Mouse (Mus musculus): ENCODE data around the gene Col23a1.

The Col23a1 gene

GRCm38 (mm10) chr11:51289564-51290041, at the start of gene Col23a1:
Col23a1 (plus strand) TSS chr11:51289920.
- DNase-seq = peak; percentile 90

DNA sequence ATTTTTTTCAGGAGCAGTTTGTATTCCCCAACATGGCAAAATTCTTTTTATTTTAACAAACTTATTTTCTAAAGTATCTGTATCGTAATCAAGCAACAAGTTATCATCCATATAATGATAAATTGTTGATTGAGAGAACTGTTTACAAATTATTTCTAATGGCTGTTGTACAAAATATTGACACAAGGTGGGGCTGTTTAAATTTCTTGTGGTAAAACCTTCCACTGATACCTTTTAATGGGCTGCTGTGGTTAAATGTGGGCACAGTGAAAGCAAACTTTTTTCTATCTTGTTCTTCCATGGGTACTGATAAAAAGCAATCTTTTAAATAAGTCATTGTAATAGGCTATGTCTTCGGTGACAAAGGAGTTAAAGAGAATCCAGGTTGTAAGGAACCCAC, 46.8 kb upstream of the Col23a1 start:
- no peak for DNase-seq

DNA sequence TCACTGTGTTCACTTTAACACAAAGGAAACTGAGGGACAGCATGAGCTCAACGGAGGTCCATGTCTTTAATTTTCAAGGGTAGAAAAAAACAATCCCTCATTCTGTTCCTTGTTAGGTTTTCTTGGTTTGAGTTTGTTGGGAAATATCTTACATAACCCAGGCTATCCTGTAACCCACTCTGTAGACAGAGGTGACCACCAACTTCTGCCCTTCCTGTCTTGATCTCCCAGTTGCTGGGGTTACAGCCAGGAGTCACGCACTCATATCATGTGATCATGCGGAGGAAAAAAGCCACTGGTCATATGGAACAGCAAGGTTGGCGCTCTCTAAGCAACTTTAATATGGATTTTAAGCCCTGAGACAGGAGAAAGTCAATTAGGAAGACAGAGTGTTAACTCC, 32.7 kb upstream of the Col23a1 start:
- DNase-seq = no peak

DNA sequence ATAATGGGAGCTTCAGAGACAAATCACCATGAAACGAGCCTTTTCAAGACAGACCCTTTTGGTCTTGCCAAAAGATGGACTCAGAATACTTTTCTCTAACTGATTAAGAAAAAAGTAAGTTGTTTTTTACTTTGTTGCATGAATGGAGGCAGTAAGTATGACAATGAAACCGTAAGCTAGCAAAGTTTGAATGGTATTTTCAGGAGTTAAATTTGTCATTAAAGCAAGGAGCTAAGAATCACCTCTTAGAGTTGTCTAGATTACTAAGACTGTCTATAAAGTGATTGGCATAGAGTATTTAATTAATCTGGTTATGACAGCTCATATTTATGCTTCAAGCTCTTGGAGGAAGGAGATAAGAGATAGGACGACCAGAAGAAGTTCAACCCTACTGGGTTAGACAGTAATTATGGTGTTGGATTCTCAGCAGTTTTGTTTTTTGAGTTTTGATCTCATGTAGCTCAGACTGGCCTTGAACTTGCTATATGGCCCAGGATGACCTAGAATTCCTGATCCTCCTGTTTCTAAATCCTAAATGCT, 28.0 kb upstream of the Col23a1 start, which contains the start of gene Clk4:
Clk4 (plus strand) TSS at position 51 of the 540 bp plus-strand sequence.
- no peak for DNase-seq

GRCm38 (mm10) chr11:51262342-51263285, 27.1 kb upstream of the Col23a1 start, which contains the start of gene BC049762:
BC049762 (minus strand) TSS chr11:51263046.
- DNase-seq = peak; percentile 99

- DNase-seq = peak; percentile 63
Observed at GRCm38 (mm10) chr11:51263286-51263831, 26.4 kb upstream of the Col23a1 start.

DNA sequence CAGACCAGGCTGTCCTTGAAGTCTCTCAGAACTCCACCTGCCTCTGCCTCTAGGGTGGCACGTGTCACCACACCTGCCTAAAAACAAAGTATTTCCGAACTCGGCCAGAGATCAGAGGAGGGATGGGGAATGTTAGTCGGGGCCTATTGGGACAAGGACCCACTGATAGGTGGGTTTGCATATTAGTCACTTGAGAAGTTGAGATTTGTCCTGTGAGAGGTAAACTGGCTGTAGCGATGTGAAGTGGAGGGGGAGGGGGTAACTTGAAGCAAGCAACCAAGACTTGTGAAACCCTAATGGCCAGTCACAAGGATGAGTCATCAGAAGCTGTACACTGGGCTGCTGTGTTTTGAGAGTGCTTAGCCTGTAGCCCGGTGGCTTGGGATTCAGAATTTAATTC, 25.4 kb upstream of the Col23a1 start:
- peak; percentile 63 for DNase-seq

- DNase-seq = peak; percentile 30
Observed at GRCm38 (mm10) chr11:51265326-51265725, 24.4 kb upstream of the Col23a1 start.

- DNase-seq = no peak
Observed at GRCm38 (mm10) chr11:51274418-51274817, 15.3 kb upstream of the Col23a1 start.

GRCm38 (mm10) chr11:51290066-51290955, 591 bp downstream of the Col23a1 start:
- DNase-seq = peak; percentile 70

- DNase-seq = no peak
Observed at GRCm38 (mm10) chr11:51293956-51294530, 4.3 kb downstream of the Col23a1 start.

GRCm38 (mm10) chr11:51295742-51296141, 6.0 kb downstream of the Col23a1 start:
- DNase-seq = no peak

GRCm38 (mm10) chr11:51298691-51299090, 9.0 kb downstream of the Col23a1 start:
- DNase-seq = no peak

DNA sequence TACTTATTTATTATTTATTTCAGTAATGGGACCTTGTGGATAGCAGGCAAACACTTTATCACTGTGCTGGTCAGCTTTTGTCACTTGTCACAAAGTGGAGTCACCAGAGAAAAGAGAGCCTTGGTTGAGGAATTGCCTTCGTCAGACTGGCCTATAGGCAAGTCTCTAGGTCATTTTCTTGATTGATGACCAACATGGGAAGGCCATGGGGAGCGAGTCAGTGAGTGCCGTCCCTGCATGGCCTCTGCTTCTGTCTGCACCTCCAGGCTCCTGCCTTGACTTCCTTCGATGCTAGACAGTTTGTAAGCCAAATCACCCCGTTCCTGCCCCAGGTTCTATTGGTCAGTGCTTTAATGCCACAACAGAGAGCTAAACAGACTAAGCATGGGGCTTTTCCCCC, 12.7 kb downstream of the Col23a1 start:
- DNase-seq = no peak

DNA sequence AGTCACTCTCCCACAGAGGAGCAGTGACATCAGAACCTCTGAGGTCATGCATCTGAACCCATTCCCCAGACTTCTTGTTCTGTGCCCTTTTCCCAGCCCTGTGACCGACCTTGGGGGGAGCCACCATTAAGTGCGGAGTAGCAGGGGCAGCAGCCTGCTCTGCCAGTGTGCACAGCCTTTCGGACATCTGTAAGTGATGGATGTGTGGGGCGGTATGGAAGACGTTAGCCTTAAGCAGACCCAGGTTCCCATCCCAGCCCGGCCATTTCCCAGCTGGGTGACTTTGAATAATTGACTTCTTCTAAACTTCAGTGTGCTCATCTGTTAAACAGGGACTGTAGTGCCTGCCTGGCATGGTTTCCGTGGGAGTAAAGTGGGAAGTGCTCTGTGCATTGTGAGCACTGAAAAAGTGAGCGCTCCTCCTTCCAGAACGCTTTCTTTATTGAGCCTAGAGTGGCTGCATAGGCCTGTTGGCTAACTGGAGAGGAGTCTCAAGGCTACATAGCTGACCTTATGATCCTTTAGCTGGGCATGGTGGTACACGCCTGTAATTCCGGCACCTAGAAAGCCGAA, 14.3 kb downstream of the Col23a1 start:
- no peak for DNase-seq

GRCm38 (mm10) chr11:51308306-51308705, 18.6 kb downstream of the Col23a1 start:
- DNase-seq = peak; percentile 20

DNA sequence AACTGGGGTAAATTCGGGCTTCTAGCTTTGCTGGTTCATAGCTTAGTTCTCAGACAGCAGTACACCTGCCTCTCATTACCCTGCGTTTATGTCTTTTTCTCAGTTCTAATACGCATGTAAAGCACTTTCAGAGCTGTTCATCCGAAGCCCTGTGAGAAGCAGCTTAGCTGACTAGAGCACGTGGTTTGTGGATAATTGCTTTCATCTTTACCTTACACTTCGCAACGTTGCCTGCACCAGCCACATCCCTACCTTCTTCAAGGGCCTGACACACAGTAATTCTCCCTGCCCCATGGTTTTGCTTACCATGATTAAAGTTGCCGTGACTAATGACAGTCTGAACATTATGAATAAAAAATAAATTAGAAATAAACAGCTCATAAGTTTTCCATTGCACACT, 22.1 kb downstream of the Col23a1 start:
- DNase-seq = no peak

- no peak for DNase-seq
Observed at GRCm38 (mm10) chr11:51315991-51316810, 26.5 kb downstream of the Col23a1 start.

DNA sequence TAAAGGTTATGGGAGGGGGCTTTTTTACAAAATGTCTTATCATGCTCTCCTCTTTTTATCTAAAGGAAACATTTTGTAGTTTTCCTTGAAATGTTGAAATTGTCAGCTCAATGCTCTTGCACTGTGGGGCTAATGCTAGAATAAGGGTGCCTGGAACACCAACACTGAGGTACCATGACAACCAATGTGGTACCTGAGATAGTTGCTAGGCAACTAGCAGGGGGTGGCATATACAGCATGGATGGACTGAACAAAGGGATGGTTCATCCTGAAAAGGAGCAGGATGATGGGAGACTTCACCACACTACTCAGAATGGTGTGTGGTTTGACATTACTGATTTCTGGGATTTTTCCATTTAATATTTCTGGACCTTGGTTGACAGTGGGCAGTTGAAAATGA, 30.9 kb downstream of the Col23a1 start:
- DNase-seq = no peak

DNA sequence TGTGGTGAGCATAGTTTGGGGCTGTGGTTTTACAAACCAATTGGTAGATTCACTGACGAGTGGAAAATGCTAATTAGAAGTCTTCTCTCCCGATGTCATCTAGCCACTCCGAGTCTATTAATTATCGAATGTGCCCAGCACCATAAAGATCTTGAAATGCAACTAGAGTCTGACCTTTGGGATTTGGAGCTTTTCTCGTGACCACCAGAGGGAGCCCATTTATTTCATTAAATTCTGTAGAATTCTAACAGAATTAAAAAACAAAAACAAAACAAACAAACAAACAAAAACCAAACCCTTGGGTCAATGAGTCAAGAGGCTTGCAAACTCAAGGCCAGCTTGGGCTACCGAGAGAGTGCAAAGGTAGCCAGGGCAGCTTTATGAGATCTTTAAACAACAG, 37.2 kb downstream of the Col23a1 start:
- peak; percentile 36 for DNase-seq

DNA sequence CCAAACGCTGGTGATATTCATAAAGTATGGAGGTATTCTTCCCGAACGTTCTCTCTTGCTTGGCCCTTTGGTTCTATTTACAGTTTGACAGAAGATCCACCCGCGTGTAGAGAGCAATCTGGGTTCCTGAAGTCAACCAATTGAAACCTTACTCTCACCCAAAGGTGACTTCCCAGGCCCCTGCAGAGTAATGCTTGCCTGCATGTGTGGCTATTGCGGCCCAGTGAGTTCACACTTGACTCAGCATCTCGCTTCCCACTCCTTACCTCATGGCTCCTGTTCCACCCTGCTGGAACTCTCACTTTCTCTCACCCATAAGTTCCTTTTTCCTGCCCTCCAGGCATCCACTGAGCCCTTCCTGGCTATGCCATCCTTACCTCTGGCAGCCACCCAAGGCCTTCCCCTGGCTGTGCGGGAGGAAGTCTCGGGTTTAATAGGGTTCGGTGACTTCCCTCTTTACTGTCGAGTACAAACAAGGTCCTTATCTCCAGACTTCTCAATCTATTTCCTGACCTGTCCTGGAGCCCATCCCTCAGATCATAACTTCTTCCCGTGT, 38.7 kb downstream of the Col23a1 start:
- DNase-seq = no peak
